Mouse (Mus musculus): ENCODE measurements around the gene Il18rap.
"Not testable (repeated sequence)": the region's sequence is repeated elsewhere in the genome, so short reads cannot be mapped to it uniquely, and the experiment has no call there.

Il18rap gene

GRCm38 (mm10) chr1:40544650-40545049, 29.5 kb downstream of the Il18rap start:
- DNase-seq (ENCODE audit: low read depth, low spot score) = peak; percentile 78

DNA sequence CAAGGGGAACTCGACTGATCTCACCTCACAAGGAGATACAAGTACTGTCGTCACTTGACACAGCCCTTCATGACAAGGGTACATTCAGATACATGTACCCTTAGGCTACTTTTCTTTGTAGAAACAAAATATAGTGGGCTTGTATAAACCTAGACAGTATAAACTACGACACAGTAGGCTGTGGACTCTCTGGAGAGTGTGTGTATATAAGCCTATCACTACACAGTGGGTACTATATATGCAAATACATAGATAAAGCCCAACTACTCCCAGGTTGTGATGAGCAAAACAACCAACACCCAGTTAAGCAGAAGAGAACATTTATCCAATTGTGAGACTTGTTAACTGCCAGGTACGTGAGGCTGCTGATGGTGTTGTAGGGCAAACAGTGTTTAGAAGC, 31.5 kb downstream of the Il18rap start:
- no peak for DNase-seq (ENCODE audit: low read depth, low spot score)

DNA sequence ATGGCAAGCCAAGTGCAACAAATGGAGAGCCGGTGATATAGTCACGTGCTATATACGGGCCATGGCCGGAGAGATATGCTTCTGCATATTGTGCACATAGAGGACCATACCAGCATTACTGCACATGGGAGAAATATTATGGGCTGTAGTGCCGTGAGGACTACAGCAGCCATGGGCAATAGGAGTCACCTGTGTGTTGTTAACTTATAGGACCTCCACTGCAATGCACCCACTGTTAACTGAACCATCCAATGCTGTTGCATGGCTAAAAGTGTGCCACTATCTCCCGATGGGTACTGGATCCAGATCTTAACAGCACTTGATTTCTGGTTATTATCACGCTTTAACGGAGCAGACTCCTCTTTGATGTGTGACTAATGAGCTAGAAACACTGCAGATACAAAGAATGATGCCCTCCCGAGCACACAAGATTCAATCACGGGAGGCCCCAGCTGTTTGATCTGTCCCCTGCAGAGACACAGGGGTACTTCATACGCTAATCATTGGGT, 32.0 kb downstream of the Il18rap start:
- no peak for DNase-seq (ENCODE audit: low read depth, low spot score)

DNA sequence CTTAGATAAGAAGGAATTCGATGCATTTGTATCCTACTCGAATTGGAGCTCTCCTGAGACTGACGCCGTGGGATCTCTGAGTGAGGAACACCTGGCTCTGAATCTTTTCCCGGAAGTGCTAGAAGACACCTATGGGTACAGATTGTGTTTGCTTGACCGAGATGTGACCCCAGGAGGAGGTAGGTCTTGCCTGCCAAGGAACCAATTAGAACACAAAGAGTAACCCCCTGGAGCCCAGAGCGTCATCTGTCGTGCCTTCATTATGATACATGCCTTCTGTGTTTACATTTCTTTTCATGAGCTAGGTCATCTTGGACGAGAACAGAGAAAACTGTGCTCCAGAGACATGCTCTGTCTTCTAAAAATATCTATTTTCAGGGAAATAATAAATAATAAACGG, 32.6 kb downstream of the Il18rap start:
- no peak for DNase-seq (ENCODE audit: low read depth, low spot score)

- DNase-seq (ENCODE audit: low read depth, low spot score) = no peak
Observed at GRCm38 (mm10) chr1:40569374-40569773, 54.2 kb downstream of the Il18rap start.

DNA sequence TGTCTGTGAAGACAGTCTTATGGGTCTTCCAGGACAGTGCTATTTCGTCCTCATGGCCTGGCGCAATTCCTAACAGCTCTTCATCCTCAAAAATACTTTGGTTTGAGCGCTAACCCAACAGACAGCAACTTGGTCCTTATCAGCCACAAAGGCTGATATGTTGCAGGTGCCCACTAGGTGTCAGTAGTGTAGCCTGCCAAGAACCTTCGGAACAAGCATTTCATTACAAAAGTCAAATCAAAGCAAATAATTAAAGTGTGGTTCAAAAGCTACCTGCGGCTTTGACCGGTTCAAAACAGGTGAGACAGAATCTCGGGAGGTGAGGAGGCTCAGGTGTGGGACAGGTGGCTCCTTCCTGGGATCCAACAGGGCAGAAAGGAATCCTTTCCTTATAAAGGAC, 64.6 kb downstream of the Il18rap start, which contains the start of gene Slc9a4:
Slc9a4 (plus strand) TSS at position 298 of the 400 bp plus-strand sequence.
- peak; percentile 35 for DNase-seq (ENCODE audit: low read depth, low spot score)

GRCm38 (mm10) chr1:40580269-40580668, 65.1 kb downstream of the Il18rap start:
- no peak for DNase-seq (ENCODE audit: low read depth, low spot score)

DNA sequence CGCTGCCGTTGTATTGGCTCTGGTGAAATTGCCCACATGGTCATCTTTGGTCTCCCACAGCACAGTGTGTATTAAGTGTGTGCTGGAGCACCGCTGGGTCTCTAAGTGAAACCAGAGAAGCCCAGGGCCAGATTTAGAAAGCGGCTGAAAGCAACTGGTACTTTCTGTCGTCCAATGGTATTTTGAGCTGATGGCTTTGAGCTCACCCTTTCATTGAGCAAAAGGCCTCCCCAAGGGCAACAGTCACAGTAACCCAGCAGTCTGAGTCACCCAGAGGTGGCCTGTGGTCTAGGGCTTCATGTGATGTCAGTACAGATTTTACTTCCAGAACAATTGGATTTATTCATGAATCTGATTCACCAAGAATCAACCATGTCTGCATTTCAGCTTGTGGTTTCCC, 71.6 kb downstream of the Il18rap start:
- no peak for DNase-seq (ENCODE audit: low read depth, low spot score)

DNA sequence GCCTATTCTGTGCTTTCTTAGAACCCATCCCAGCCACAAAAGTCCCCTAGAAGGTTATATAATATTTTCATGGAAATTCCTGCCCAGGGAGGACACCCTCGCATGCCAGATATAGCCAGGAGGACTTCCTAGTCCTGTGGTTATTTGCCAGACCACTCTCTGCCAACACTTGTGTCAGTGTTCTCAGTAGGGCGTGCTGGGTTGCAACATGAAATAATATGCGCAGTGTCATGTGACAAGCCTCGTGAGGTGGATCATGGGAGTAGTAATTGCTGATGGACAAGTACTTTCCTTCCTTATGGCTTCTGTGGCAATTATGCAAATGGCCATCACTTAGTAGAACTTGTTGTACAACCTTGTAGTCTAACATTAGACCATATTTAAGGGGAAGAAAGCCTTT, 75.8 kb downstream of the Il18rap start:
- no peak for DNase-seq (ENCODE audit: low read depth, low spot score)

DNA sequence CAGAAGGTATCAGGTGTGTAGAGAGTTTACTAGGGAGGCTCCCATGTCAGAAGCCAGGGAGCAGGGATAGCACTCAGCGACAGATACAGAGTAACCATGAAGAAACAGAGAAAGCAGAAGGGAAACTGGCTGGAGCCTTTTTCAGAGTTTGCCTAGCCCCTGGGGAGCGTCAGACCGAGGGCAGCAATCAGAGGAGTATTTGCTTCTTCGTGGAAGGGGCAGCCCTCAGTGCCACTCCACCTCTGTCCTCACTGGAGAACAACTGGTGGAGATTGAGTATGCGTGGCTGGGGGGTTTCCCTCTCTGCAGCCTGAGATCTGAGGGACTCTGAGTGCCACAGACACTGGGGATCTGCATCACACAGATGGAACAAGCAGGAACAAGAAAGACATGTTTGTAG, 82.7 kb downstream of the Il18rap start:
- no peak for DNase-seq (ENCODE audit: low read depth, low spot score)

DNA sequence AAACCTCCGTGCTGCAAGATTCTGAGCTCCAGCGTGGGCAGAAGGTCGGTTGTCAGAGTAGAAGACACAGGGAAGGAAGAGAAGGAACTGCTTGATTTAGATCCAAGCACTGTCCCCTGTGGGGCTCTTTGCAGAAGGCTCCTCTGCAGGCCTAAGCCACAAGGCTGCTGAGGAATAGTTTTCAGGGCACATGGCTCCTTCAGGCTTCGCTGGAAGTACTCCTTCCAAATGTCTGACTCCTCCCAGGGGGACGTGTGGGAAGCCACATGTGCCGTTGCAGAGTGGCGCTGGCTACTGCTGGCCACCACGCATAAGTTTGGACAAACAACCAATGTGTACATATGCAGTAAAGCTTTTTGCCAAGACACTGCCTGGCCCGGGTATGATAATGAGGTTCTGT, 84.5 kb downstream of the Il18rap start:
- DNase-seq (ENCODE audit: low read depth, low spot score) = not testable (repeated sequence)

- no peak for DNase-seq (ENCODE audit: low read depth, low spot score)
Observed at GRCm38 (mm10) chr1:40600394-40601327, 85.5 kb downstream of the Il18rap start.

Data from CD4-positive helper T cell, adult 2 months (primary cell).